Mouse (Mus musculus) thymus, adult 18-20 months (tissue): ENCODE measurements around the gene Cxcr6.
A peak's percentile ranks its signal among the peaks of the same experiment; 100 is the strongest.

Source experiments
- DNase-seq, 2 experiments: peaks; one replicate each; pipeline ENCODE4 v3.0.0; 2022; ENCODE audit warnings: mixed read lengths in 2 of 2

Gene Cxcr6

DNA sequence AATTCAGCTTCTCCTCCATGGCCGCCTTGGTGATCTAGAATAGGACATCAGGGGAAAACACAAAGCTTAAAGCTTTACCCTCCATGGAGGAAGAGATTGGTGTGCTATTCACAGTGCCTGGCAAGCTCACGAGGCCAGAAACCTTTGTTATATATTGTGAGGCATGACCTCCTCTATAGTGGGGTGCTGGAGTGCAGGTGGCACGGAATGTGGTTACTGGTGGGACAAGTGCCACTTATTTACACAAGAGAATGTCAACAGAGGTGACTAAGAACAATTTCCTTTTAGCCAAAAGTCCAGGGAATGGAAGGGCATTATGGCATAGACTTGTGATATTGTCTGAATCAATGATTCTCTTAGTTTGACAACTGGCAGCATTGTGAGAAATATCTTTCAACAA is 20.4 kb downstream of the Cxcr6 start:
- no peak for DNase-seq

- no peak for DNase-seq
These were observed 22.6 kb downstream of the Cxcr6 start for GRCm38 (mm10) chr9:123828916-123829315.

GRCm38 (mm10) chr9:123835851-123836250 is 29.6 kb downstream of the Cxcr6 start:
- no peak for DNase-seq

GRCm38 (mm10) chr9:123840243-123840642 is 34.0 kb downstream of the Cxcr6 start:
- no peak for DNase-seq

DNA sequence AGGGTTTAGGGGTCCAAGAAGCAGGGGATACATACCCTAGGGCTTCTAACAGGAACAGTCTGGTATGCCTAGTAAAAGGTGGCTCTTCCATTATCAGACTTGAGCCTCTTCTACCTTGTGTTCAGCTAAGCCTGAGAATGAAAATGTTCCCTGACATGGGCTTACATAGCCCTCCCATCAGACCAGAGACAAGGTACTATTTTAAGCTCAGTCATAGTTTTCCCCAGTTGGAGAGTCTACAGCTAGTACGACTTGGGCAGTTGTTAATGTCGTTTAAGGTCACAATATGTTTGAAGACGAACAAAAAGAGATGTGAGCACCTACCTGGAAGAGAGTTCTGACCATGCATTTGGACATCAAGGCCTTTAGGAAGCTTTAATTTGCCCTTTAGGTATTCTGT is 38.2 kb downstream of the Cxcr6 start:
- DNase-seq: no peak

- no peak for DNase-seq
These were observed 38.8 kb downstream of the Cxcr6 start for GRCm38 (mm10) chr9:123845120-123845519.

DNA sequence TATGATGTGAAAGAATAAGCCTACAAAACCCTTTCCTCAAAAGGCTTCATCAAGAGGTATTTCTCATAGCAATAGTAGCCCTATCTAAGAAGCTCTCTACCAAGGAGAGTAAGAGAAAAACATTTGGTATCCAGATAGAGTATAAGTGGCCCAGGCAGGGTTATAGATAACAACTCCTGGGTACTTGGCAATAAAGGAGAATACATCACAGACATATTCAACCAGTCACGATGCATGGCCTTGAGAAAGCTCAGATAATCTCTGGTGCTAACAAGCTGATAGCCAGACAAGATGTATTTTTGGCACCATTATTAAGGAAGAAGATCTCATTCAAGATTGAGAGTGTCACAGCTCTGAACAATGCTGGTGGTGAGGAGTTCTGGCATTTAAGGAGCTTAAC is 40.2 kb downstream of the Cxcr6 start:
- no peak for DNase-seq

- DNase-seq: no peak
These were observed 43.9 kb downstream of the Cxcr6 start for GRCm38 (mm10) chr9:123849976-123850695.

DNA sequence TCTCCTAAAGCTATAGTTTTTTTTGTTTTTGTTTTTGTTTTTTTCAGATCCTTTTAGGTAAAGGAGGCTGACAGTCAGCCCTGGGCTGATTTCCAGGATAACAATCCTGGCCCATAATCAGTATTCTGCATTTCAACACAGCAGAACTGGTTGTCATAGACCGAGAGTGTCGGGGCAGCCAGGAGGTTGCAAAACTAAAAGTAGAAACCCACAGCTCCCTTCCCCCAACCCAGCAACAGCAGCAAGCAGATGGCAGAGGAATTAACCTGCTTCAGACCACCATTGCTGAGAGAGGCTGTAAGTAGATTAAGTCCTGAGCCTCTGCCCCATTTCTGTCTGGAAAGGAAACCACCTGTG is 44.4 kb downstream of the Cxcr6 start:
- DNase-seq: peak; percentile 39 to 54

DNA sequence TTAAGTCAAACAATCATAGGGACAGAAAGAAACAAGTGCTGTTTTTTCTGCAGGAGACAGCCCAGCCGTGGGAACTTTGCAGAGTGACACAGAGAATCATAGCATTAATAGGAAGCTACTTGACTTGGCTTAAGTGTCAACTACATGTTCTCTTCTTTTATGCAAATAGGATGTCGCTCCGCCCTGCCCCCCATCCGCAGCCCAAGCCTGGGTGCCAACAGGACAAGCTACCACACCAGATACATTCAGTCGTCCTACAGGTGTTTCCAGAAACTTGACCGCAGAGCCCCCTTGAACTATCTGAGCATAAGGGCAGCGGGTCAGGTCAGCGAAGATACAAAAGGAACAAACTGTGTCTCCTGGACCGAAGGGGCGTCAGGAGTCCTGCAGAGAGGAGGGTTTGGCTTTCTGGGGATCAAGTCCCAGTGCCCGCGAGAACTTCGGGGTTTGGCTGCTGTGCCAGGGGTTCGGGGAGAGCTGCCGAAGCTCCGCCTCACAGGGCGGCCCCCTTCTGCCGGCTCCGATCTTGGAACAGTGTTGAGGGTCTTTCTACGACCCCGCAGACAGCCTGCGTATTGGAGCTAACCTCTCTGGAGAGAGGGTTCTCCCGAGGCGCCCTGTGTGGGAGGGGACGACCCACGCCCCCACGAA is 44.9 kb downstream of the Cxcr6 start:
- DNase-seq: peak; percentile 73 to 83

DNA sequence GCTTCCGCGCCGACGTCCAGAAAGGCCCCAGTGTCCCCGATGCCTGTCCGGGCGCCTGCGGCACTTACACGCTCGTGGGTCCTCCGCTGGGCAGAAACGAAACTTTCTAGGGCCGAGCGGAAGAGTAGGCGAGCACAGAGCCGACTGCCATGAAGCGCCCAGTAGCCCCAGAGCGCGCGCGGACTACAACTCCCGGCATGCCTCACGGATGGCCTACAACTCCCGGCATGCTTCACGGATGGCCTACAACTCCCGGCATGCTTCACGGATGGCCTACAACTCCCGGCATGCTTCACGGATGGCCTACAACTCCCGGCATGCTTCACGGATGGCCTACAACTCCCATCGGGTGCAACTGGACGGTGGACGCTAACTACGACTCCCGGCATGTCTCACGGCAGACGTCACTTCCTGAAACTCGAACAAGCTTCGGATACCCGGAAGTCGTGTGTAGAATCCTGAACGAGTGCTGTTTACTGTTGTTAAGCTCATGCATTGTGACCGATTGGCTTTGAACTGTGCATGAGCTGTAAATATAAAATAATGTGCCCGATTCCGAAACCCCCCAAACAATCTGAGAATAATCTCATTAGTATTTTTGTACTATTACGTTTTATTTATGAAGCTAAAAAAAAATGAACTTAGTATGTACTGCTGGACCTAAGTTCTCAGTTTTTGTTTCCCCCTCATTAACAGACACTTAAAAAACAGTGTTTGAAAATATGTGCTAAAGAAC is 45.6 kb downstream of the Cxcr6 start, which contains the start of gene Fyco1:
Gene Fyco1, minus strand, starts transcription at position 187 of the 736 bp plus-strand sequence.
- DNase-seq: peak; percentile 93 to 98

GRCm38 (mm10) chr9:123852449-123853390 is 46.4 kb downstream of the Cxcr6 start:
- DNase-seq: no peak

GRCm38 (mm10) chr9:123856836-123857235 is 50.6 kb downstream of the Cxcr6 start:
- no peak for DNase-seq
